Mouse (Mus musculus): ENCODE data around the gene Vcp.
"Not testable (repeated sequence)": the region's sequence is repeated elsewhere in the genome, so short reads cannot be mapped to it uniquely, and the experiment has no call there.

Vcp gene

DNA sequence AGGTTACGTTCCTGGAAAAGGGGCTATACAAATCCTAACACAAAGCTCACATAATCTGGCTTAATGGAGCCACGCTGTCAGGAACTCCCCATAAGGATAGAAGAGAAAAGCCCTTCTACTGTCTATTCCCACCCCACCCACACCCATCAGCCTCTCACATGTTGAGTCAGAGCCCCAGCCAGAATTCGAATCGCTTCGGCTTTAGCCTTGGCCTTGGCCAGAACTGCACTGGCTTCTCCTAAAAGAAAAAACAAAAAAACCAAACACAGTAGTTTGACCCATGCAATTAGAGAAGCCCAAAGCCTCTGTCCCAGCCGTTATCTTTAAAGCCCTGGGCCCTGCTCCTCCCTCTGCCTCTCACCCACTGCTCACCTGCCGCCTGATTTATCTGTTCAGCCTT lies 28.8 kb upstream of the Vcp start:
- DNase-seq, result no peak

DNA sequence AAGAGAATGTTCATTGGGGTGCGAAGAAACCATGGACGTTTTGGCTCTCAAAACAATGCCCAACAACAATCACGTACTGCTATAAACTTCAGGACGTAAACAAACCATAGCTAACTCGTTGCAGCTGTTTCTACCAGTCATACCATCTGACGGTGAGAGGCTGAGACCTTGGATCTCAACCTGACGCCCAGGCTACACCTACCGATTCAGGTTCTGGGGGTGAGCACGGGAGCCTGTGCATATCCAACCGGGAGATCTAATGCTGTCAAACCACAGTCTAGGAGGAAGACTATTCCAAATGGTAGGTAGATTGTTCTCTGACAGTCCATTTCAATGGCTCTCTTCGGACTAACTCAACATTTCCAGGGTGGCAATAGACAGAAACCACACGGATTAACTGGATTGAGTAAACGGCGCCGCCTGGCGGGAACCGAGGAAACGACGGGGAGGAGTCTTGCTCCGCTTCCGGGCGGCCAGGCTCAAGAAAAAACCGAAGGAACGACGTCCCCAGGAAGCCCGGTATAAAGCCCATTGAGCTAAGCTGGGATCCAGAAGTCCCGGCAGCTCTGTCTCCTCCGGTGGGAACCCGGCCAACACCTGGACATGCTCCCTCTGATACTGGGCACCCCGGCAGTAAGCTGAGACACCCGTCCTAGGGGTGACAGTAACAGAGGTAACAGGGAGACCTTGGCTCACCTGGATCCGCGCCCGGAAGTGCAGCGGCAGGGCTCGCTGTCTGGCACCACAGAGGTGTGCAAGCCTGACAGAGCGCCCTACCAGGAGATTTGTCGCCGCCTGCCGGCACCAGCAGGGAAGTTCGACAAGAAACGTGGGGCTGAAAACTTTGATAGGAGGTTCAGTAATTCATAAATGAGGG lies 25.0 kb upstream of the Vcp start, which contains the start of gene Pigo:
Gene Pigo (minus strand): TSS at position 736 of the 877 bp plus-strand sequence.
- peak; percentile 98 for DNase-seq

DNA sequence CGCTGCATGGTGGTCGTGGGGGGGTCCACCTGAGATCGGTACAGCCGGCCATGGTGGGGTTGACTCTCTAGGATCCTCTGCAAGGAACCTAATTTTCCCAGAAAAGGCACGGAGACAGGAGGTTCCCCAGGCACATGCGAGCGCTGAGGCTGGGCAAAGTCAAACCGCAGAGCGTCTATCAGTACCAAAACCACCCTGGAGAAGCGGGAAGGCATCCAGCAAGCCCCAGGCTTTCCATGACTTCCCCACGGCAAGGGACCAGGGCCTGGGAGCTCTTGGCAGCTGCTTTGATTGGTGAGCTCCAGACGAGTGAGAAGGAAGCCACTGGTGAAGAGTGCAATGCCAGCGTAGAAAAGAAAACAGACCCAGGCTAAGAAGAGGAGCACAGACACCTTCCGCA lies 24.4 kb upstream of the Vcp start:
- DNase-seq, result no peak

DNA sequence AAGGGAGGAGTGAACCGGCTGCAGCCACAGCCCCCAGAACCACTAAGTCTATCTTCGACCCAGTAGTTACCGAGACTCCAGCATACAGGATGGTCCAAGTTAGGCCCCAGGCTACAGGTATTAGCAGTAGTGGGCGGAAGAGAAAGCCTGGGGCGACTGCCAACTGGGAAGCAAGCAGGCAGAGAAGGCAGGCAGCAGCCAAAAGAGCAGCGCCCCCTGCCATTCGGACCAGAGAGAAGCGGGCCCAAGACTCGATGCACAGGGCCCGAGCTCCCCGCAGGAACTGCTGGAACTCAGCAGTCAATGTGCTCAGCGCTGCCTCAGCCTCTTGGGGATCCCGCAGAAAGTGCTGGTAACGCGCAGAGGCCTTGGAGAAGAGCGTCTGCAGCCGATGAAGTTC lies 21.0 kb upstream of the Vcp start:
- no peak for DNase-seq

DNA sequence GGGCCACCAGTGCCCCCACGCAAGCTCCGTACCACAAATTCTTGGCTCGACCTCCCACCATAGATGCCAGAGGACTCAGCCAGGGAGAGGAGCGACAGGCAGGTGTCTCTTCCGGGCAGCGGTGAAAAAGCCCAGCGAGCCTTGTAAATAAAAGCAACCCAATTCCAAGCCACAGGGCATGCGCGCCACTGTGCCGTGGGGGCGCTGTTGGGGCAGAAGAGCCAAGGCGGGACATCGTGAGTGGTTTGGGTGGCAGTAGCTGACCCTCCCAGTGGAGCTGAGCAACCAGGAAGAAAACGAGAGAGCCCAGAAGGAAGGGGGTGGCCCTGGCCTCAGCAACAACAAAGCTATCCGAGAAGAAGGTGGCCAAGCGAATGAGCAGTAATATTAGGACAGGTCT lies 20.6 kb upstream of the Vcp start:
- no peak for DNase-seq

DNA sequence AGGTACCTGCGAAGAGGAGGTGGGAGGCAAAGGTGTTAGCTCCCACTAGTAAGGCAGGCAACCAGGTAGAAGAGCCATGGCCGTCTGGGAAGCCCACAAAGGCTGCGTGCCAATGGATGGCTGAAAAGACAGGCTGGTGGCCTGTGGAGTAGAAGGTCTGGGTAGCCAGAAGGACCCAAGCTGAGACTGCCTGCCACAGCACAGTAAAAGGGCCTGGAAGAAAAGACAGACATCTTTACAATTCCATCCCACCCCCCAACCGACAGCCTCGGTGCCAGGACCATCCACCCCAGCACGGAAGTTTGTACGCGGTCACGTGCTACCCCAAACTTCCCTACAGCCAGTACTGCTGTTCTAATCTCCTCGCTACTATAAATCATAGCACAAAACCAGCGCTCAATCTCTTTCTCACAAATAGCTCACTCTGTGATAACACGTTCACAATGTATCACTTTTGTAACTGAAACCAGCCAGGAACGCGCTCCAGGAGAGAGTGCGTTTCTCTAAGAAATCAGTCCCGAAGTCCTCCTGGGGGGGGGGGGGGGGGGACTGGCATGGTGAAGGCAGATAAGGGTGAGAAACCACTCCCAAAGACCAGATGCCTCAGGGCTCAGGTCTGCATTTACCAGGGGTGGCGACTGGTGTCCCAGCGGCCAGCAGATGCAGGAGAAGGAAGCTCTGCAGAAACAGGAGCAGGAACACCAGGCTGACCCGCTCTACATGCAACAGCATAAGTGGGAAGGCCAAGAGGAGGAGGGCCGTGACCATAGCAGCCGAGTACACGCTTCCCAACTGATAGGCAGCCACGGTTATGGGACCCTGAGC lies 19.5 kb upstream of the Vcp start:
- no peak for DNase-seq

DNA sequence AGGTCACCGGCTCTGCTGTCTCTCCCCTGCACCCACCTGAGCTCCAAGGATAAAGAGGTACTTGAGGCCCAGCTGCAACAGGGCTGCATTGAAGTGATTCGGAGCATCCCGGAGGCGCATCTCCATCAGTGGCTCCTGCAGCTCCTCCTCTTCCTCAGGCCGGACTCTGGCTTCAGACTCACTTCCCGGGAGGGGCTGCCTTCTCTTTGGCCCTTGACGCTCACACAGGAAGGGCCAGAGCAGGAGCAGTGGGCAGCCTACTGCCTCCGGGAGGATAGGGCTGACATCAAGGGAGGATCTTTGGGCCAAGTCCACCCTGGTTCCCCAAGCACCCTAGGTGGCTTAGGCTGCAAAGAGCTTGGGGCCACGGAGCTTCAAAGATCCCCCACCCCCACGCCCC lies 18.9 kb upstream of the Vcp start:
- no peak for DNase-seq

DNA sequence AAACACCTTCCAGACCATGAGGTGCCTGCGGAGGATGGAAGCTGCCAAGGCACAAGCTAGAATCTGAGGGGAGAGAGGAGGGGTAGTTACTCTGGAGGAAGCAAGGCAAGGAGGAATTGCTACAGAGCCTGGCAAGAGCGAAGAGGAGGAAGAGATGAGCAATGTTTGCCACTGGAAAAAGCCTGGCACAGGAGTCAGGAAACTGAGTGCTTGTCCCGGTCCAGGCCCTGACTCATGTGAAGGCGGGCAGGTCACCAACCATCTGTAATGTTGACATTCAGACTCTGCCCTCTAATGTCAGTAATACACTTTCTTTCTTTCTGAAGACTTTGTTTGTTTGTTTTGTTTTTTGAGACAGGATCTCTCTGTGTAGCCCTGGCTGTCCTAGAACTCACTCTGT lies 17.8 kb upstream of the Vcp start:
- DNase-seq, result no peak

DNA sequence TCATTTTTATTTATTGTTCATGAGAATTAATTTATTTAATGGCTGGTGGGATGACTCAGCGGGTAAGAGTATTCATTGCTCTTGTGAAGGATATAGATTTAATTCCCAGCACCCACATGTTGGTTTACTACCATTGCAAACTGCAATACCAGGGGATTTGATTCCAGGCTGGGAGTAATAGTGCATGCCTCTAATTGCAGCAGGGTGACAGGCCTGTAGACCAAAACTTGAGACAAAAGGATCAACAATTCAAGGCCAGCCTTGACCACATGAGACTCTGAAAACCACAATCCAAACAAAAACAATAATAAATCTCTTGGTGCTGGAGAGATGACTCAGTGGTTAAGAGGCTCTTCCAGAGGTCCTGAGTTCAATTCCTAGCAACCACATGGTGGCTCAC lies 11.8 kb upstream of the Vcp start:
- peak; percentile 28 for DNase-seq

DNA sequence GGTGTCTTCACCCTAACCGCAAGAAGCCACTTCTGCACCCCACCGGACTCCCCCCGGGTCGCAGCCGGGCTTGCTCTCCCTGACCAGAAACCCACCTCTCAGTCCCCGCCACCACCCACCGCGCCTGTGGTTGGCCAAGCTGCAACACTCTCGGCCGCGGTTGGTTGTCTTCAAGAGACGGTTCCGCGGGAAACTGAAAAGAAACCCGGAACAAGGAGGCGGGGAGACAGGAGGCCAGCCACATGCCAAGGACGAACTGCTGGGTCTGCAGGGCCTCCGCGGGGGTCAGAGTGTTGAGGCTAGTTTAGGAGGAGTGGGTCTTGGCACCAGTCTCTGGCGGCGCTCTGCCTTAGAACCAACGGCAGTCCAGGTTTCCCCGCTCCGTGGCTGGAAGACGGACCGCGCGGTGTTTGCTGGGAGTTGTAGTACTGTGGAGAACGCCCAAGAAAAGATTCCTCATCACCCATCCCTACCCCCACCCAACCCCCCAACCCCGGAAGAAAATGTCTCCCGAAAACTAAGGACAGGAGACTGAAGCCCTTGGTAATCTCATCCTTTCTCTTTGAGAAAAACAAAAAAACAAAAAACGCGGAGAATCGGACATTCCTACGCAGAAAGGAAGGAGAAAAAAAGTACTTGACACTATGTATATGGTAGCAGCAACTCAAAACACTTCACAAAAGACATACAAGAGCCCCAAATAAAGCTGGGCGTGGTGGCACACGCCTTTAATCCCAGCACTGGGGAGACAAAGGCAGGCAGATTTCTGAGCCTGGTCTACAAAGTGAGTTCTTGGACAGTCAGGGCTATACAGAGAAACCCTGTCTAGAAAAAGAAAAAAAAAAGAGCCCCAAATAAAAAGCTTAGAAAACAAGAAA lies 10.1 kb upstream of the Vcp start, which contains the start of gene Fancg:
Gene Fancg (minus strand): TSS at position 346 of the 878 bp plus-strand sequence.
- peak; percentile 81 for DNase-seq

DNA sequence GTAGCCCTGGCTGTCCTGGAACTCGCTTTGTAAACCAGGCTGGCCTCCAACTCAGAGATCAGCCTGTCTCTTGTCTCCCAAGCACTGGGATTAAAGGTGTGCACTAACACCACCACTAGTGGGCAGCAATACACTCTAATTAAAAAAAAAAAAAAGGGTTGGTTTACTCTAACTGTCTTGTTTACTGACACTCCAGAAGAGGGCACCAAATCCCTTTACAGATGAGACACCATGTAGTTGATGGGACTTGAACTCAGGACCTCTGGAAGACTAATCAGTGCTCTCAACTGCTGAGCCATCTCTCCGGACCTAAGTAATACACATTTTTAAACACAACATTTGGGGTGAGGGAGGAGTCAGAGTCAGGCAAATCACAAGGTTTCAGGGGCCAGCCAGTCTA lies 5.5 kb upstream of the Vcp start:
- no peak for DNase-seq

DNA sequence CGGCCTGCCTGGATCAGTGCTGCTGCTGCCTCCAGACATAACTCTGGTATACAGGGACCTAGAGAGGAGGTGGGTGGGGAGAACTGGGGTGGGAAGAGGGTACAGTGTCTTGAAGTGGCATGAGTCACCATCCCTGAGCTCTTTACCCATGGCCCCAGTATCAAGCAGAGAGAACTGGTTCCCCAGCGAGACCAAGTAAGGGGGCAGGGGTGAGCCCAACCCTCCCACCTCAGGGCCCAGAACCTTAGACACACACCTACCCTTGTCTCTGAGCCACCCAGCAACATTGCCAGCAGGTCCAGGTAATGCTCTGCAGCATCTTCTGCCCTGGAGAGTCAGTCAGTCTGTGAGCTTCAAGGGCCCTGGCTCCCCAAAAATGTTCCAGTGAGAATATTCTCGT lies 4.6 kb upstream of the Vcp start:
- DNase-seq, result no peak

DNA sequence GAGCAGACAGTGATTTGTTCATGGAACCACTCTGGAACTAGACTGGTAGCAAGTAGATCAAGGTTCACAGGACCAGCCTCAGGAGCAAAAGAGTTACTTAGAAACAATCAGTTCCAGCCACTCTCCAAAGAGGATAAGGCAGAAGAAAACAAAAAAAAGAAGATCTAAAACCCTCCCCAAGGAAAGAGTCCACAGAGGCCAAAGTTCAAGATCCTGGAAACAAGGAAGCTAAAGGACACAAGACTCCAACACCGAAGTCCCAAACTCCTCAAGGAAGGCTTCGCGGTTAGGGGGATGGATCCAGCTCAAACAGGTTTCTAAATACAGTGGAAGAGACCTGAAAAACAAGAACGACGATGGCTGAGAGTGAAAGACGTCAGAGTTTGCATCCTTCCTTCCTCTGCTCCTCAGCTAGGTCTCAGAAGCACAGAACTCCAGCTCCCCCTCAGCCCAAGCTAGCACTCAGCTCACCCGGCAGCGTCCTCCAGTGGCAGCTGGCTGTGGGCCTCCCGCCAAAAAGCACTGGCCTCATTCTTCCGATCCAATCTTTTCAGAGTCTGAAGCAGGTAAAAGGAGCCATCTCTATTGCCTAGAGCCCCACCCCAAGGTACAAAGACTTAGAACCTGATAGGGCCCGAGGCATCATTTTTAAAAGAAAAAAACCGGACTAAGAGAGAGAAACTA lies 2.6 kb upstream of the Vcp start:
- DNase-seq, result no peak

DNA sequence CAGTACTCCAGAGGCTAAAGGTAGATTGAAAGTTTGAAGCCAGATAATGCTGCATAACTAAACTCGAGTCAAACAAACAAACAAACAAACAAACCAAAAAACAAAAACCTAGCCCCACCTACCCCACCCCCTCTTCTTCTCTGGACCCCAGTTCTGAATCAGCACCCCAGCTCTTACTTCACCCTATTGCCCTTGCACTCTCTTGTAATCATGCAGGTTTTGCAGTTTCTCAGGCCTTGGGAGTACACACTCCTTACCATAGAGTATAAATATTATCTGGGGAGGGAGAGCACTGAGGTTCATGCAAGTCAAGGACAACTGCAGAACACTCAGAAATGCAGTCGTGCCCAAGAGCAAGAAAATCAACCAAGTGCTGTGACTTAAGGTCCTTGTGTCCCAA lies 965 bp upstream of the Vcp start:
- no peak for DNase-seq

DNA sequence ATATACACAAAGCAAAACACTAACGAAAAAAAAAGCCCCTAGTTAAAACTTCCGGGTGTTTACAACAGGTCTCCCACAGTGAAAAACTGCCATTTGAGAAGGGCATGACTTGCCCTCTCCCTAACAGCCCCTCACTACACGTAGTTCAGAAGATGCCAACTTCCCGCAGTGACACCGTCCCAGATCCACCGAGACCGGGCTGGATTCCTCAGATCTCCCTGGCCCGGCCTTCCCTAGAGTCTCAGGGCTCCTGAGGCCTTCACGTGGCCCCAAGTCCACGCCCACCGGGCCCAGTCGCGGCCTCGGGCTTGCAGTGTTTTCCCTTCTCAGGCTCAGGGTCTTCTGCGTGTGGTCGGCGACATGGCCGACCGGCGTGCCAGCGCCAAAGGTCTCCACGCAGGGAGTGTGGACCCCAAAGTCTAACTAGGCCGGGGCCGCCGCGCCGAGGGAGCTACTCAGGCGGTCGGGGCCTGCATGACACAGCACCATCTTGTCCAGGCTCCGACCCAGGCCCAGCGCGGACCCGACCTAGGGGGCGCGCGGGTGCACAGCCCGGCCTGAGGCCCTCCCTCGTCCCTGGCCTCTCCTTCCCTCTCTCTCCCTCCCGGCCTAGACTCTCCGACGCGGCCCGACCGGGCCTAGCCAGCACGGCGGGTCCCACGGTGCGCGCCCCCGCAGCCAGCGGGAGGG lies 711 bp downstream of the Vcp start:
- DNase-seq, result peak; percentile 78

DNA sequence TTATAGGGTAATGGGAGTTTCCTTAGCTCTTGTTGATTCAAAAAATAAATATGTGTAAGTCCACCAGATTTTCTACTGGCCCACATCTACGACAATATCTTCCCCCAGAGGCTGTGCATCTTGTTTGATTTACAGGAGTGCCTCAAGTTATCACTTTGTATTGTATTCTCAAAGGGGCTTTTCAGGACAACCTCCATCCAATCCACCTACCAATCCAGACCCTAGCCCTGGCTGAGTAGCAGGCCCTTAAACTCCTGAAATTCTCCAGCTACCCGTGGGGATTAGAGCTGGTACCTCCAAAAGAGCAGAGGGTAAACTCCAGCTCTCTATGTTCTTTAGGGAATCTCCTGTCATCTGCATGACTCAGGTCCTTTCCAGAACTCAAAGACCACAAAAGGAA lies 2.3 kb downstream of the Vcp start:
- no peak for DNase-seq

DNA sequence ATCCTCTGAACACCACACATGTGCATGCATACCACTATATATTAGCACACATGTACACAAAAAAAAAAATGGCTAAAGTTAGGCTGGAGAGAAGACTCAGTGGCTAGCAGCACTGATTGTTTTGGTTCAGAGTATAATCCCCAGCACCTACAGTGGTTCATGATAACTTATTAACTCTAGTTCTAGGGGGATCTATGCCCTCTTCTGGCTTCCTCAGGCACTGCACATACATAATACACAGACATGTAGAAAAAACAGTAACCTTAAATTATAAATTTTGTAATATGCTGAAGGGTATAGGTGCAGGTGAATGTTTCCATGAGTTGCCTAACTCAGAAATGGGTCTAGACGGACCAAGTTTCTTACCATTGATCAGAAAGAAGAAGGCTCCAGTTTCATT lies 12.0 kb downstream of the Vcp start:
- DNase-seq, result no peak

DNA sequence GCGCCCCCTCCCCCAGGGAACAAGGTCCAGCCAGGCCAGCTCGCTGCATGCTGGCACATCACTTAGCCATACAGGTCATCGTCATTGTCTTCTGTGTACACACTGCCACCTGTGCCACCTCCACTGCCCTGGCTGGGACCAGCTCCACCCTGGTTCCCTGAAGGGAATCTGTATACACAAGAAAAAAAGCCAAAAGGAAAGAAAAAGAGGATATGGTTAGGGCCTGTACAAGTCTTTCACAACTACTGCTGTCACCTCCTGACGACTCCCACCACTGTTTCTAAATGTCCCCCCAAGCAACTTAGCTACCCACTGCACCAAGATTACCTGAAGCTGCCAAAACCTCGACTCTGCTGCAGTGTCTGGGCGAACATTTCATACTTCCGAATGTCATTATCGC lies 19.8 kb downstream of the Vcp start:
- DNase-seq, result not testable (repeated sequence)

DNA sequence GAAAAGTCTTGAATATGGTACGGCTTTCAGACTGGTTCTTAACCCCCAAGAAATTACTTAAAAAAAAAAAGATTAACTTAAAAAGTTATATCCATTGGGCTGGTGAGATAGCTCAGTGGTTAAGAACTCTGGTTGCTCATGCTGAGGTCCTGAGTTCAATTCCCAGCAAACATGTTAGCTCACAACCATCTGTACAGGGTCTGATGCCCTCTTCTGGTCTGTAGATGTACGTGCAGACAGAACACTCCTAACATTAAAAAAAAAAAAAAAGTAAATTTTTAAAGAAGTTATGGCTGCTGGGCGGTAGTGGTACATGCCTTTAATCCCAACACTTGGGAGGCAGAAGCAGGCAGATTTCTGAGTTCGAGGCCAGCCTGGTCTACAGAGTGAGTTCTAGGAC lies 22.2 kb downstream of the Vcp start:
- DNase-seq, result no peak

DNA sequence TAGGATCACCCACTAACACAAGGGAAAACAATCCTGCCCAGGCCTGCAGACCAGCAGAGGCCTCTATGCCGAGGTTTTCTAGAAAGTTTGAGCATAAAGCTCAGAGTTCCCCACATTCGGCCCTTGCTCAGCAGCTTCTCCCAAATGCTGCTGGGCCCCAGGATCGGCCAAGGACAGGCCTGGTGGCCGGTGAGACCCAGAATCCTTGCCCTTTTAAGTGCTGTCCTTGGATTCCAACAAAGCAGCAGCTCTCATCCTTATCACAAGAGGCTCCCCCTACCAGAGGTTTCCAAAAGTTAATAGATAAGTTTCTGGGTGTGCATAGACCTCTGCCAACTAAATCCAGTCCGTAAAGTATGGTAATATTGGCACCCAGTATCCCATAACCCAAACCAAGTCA lies 26.4 kb downstream of the Vcp start:
- no peak for DNase-seq

DNA sequence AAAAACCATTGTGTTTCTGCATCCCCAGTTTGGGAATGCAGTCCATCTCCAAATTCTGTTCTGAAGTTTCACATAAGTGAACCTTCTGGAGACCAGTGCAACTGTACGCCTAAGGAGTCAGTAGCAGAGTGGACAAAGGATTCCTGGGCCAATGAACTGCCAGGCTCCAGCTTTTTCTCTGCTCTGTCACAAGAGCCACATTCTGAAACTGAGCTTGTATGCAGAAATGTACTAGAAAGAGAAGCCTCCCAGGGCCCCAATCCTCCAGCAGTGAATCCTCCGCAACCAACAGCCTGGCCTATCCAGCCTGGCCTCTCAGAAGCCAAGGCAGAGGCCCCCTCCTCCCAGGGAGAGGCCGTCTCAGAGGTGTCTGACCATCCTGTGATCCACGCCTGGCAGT lies 27.4 kb downstream of the Vcp start:
- no peak for DNase-seq

DNA sequence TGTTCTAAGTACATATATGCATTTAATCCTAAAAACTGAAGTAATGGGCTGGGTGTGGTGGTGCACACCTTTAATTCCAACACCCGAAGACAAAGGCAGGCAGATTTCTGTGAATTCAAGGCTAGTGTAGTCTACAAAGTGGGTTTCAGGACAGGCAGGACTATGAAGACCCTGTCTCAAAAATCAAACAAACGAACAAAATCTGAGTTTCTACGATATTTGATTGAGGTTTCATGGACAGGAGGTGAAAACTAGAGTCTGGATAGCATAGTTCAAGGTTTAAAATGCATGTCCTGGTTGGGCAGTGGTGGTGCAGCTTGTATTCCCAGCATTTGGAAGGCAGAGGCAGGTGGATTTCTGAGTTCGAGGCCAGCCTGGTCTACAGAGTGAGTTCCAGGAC lies 31.0 kb downstream of the Vcp start, which contains the start of gene 1700022I11Rik:
Gene 1700022I11Rik (plus strand): TSS at position 301 of the 400 bp plus-strand sequence.
- no peak for DNase-seq
